Mouse (Mus musculus): ENCODE results near the gene Endou. TPM values are rescaled to one million over a fixed set of nuclear protein-coding genes. Genes with fewer than 3 reads are reported as not detected.
A peak's percentile ranks its signal among the peaks of the same experiment; 100 is the strongest.

Endou gene
- polyA plus RNA-seq (2017; shearing (Covaris generic)), result not detected

GRCm38 (mm10) chr15:97731111-97731510, at the start of gene Endou:
Endou (minus strand) TSS chr15:97731339.
- ATAC-seq, result no peak

- ATAC-seq, result no peak
These were observed 49.5 kb upstream of the Endou start for GRCm38 (mm10) chr15:97780611-97781031.

- no peak for ATAC-seq
These were observed 48.4 kb upstream of the Endou start for GRCm38 (mm10) chr15:97779576-97779975.

GRCm38 (mm10) chr15:97778311-97779098, 47.4 kb upstream of the Endou start, which contains the start of gene Slc48a1:
Slc48a1 (plus strand) TSS chr15:97778520.
- no peak for ATAC-seq

GRCm38 (mm10) chr15:97776919-97777318, 45.8 kb upstream of the Endou start:
- ATAC-seq, result no peak

- peak; percentile 50 for ATAC-seq
These were observed 45.4 kb upstream of the Endou start for GRCm38 (mm10) chr15:97776514-97776913.

GRCm38 (mm10) chr15:97773961-97774370, 42.8 kb upstream of the Endou start:
- no peak for ATAC-seq

- no peak for ATAC-seq
These were observed 42.0 kb upstream of the Endou start for GRCm38 (mm10) chr15:97773108-97773507.

GRCm38 (mm10) chr15:97770280-97770679, 39.1 kb upstream of the Endou start:
- no peak for ATAC-seq

GRCm38 (mm10) chr15:97768192-97768591, 37.1 kb upstream of the Endou start:
- peak; percentile 11 for ATAC-seq

- ATAC-seq, result peak; percentile 76
These were observed 36.4 kb upstream of the Endou start, which contains the start of gene Rapgef3 for GRCm38 (mm10) chr15:97767280-97768186. Rapgef3 (minus strand) TSS chr15:97767972.

- ATAC-seq, result no peak
These were observed 35.6 kb upstream of the Endou start for GRCm38 (mm10) chr15:97766594-97767279.

- no peak for ATAC-seq
These were observed 35.1 kb upstream of the Endou start for GRCm38 (mm10) chr15:97766194-97766593.

GRCm38 (mm10) chr15:97765090-97765794, 34.1 kb upstream of the Endou start:
- ATAC-seq, result no peak

GRCm38 (mm10) chr15:97764532-97764931, 33.4 kb upstream of the Endou start:
- no peak for ATAC-seq

GRCm38 (mm10) chr15:97763256-97764049, 32.3 kb upstream of the Endou start:
- no peak for ATAC-seq

GRCm38 (mm10) chr15:97762733-97763132, 31.6 kb upstream of the Endou start:
- no peak for ATAC-seq

- no peak for ATAC-seq
These were observed 30.3 kb upstream of the Endou start for GRCm38 (mm10) chr15:97761438-97761837.

- ATAC-seq, result no peak
These were observed 29.8 kb upstream of the Endou start for GRCm38 (mm10) chr15:97760952-97761351.

- no peak for ATAC-seq
These were observed 28.9 kb upstream of the Endou start for GRCm38 (mm10) chr15:97760006-97760405.

- no peak for ATAC-seq
These were observed 24.2 kb upstream of the Endou start for GRCm38 (mm10) chr15:97755361-97755760.

Data from inflammation-experienced regulatory T-cells, adult 6 months (primary cell).